Mouse (Mus musculus) liver, postnatal 0 days (tissue): ENCODE data around the gene Paqr5.

Experiments
- CTCF ChIP-seq: sonication (generic); IDR thresholded peaks from 2 replicates; pipeline ENCODE4 v1.5.1; 2016; ENCODE audit warnings: antibody characterized with exemption, low read depth
- EP300 ChIP-seq: IDR thresholded peaks from 2 replicates; pipeline ENCODE4 v1.6.1; 2016; ENCODE audit warnings: antibody characterized with exemption, low read depth, mild to moderate bottlenecking

DNA sequence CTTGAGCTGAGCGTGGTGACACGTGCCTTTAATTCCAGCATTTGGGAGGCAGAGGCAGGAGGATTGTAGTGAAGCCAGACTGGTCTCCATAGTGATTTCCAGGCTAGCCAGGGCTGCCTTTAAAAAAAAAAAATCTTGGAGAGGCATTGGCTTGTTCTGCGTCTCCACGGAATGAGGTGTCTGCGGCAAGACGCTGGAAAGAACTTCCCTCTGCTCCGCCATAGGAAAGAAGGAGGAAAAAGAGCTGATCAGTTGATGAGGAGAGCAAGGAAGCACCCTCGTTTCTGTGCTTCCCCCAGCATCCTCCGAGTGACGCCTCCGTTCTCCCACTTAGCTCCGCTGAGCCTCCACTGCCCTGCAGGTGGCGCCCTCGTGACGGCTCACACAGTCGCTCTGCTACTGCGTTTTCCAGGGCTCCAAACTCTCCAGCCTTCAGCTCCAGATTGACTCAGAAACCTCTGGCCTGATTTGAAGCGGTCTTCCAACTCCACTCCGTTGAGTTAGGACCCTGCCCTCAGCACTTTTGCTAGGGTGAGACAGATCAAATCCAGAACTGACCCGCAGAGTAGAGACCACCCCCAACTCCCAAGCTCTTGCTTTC, 13.5 kb upstream of the Paqr5 start:
- TF ChIP-seq EP300 (no peak), CTCF (peak; percentile 95)
